Comparison of ENCODE assay signal across 8 mouse cellular contexts in genomic region chr9:80068028-80068515, GRCm38 (mm10). TPM values are rescaled to one million over a fixed set of nuclear protein-coding genes. Genes with fewer than 3 reads are reported as not detected.
A peak's percentile ranks its signal among the peaks of the same experiment; 100 is the strongest.
DNase-seq lines count a peak whose midpoint lies in the region; ATAC-seq lines count a peak whose summit lies in the region.

No protein-coding gene starts in this region.

- H3K4me1 ChIP-seq in heart, embryonic 12.5 days (replicated peaks): peaks cover 31% of the 10 kb centered on the region
- peaks cover 6% of the 10 kb centered on the region for H3K4me1 ChIP-seq in forebrain, embryonic 16.5 days (replicated peaks; ENCODE audit: control insufficient read depth, insufficient read depth, low read length)
- peaks cover 16% of the 10 kb centered on the region for H3K4me1 ChIP-seq in liver, embryonic 16.5 days (ENCODE audit: control insufficient read depth, low read depth, low read length)

- intact Hi-C loops in heart, postnatal 36 days (cut with DNase I): no loop called here

- H3K27ac ChIP-seq in heart, embryonic 12.5 days (ENCODE audit: poor library complexity, severe bottlenecking): peak overlapping the region; percentile 100
- H3K27ac ChIP-seq in forebrain, embryonic 16.5 days (ENCODE audit: low read length): peak overlapping the region; percentile 98
- H3K27ac ChIP-seq in liver, embryonic 16.5 days (ENCODE audit: low read length): peak overlapping the region; percentile 92

- peak overlapping the region; percentile 91 for H3K4me3 ChIP-seq in heart, embryonic 12.5 days
- peak overlapping the region; percentile 75 for H3K4me3 ChIP-seq in forebrain, embryonic 16.5 days (replicated peaks; ENCODE audit: low read length)
- peak overlapping the region; percentile 95 for H3K4me3 ChIP-seq in liver, embryonic 16.5 days (ENCODE audit: low read depth, low read length)

- peak overlapping the region; percentile 67 for H3K4me2 ChIP-seq in heart, embryonic 12.5 days
- H3K4me2 ChIP-seq in forebrain, embryonic 16.5 days (ENCODE audit: low read length): peak overlapping the region; percentile 67
- peak overlapping the region; percentile 83 for H3K4me2 ChIP-seq in liver, embryonic 16.5 days (ENCODE audit: low read depth, low read length)

- peak overlapping the region; percentile 99 for H3K9ac ChIP-seq in heart, embryonic 12.5 days
- H3K9ac ChIP-seq in forebrain, embryonic 16.5 days (replicated peaks; ENCODE audit: low read depth, low read length): peak overlapping the region; percentile 93
- H3K9ac ChIP-seq in liver, embryonic 16.5 days (ENCODE audit: low read depth, low read length): peak overlapping the region; percentile 94

- DNase-seq in heart, postnatal 36 days: no peak
- DNase-seq in ES-CJ7 (ENCODE audit: low read depth, low spot score): peak; percentile 15
- no peak for DNase-seq in right cerebral cortex, postnatal 4 days
- DNase-seq in B cell, adult 2 months: no peak

- WGBS in heart, embryonic 12.5 days: under 1% methylated on average over 18 of the region's 18 CpGs
- under 1% methylated on average over 18 of the region's 18 CpGs for WGBS in forebrain, embryonic 16.5 days
- under 1% methylated on average over 18 of the region's 18 CpGs for WGBS in liver, embryonic 16.5 days (ENCODE audit: insufficient replicate concordance)

- H3K36me3 ChIP-seq in heart, embryonic 12.5 days: no peaks in the 10 kb centered on the region
- no peaks in the 10 kb centered on the region for H3K36me3 ChIP-seq in forebrain, embryonic 16.5 days (ENCODE audit: control insufficient read depth, insufficient read depth)
- no peaks in the 10 kb centered on the region for H3K36me3 ChIP-seq in liver, embryonic 16.5 days (ENCODE audit: control insufficient read depth, insufficient read depth)

- peaks cover 14% of the 10 kb centered on the region; the same call in 1 of the 2 replicates for H3K9me3 ChIP-seq in heart, embryonic 12.5 days (replicated peaks)
- no peaks in the 10 kb centered on the region for H3K9me3 ChIP-seq in forebrain, embryonic 16.5 days (ENCODE audit: control insufficient read depth, low read length)
- no peaks in the 10 kb centered on the region; the same call in none of the 2 replicates for H3K9me3 ChIP-seq in liver, embryonic 16.5 days (replicated peaks; ENCODE audit: control insufficient read depth, low read length)

- ATAC-seq in heart, embryonic 12.5 days (ENCODE audit: insufficient number of reproducible peaks, low FRiP score): no peak
- no peak for ATAC-seq in forebrain, embryonic 16.5 days
- ATAC-seq in liver, embryonic 16.5 days (ENCODE audit: low read depth): no peak
- no peak; the same call in 1 of the 2 replicates for ATAC-seq in monocyte, adult 5-6 weeks (replicated peaks; ENCODE audit: insufficient number of reproducible peaks, low FRiP score, low TSS enrichment, poor library complexity, severe bottlenecking)

- no peaks in the 10 kb centered on the region for H3K27me3 ChIP-seq in heart, embryonic 12.5 days (replicated peaks)
- H3K27me3 ChIP-seq in forebrain, embryonic 16.5 days (replicated peaks; ENCODE audit: control insufficient read depth, insufficient read depth, low read length): no peaks in the 10 kb centered on the region
- no peaks in the 10 kb centered on the region for H3K27me3 ChIP-seq in liver, embryonic 16.5 days (ENCODE audit: control insufficient read depth, insufficient read depth, low read depth, low read length)

RNA-seq across cellular contexts. Expression of gene Senp6, which starts 1.4 kb away (rescaled TPM):
- polyA plus RNA-seq in heart, embryonic 12.5 days (2016; fragmentation: Nextera tagmentation; extraction: Ambion mirVana): 46.5 and 55.4 TPM in 2 replicates
- 10 to 100 TPM; 66.0 to 69.9 TPM for total RNA-seq in heart, postnatal 36 days (2021)
- polyA plus RNA-seq in forebrain, embryonic 16.5 days (2015; fragmentation: Nextera tagmentation; extraction: Ambion mirVana): 47.2 and 48.5 TPM in 2 replicates
- polyA plus RNA-seq in liver, embryonic 16.5 days (2015; fragmentation: Nextera tagmentation; extraction: Ambion mirVana): 10.1 and 11.8 TPM in 2 replicates
- total RNA-seq in monocyte, adult 5-6 weeks (2017): 158 to 223 TPM (median 179 TPM) in 3 replicates

RNA-seq across cellular contexts. Expression of gene Filip1, which starts 55.4 kb away (rescaled TPM):
- polyA plus RNA-seq in heart, embryonic 12.5 days (2016; fragmentation: Nextera tagmentation; extraction: Ambion mirVana): 26.5 and 28.0 TPM in 2 replicates
- 100 to 1,000 TPM; 121 to 141 TPM for total RNA-seq in heart, postnatal 36 days (2021)
- polyA plus RNA-seq in forebrain, embryonic 16.5 days (2015; fragmentation: Nextera tagmentation; extraction: Ambion mirVana): 2.4 and 3.0 TPM in 2 replicates
- polyA plus RNA-seq in liver, embryonic 16.5 days (2015; fragmentation: Nextera tagmentation; extraction: Ambion mirVana): 0.53 and 0.79 TPM in 2 replicates
- total RNA-seq in monocyte, adult 5-6 weeks (2017): 1.9 TPM in 1 of 3 replicates, not detected in the others
